Mouse (Mus musculus): Measurements from ENCODE around the gene Ddx52. TPM values are rescaled to one million over a fixed set of nuclear protein-coding genes. Genes with fewer than 3 reads are reported as not detected.

The Ddx52 gene
- total RNA-seq, 2 experiments from 2014 or later: 14.0 to 15.0 TPM

DNA sequence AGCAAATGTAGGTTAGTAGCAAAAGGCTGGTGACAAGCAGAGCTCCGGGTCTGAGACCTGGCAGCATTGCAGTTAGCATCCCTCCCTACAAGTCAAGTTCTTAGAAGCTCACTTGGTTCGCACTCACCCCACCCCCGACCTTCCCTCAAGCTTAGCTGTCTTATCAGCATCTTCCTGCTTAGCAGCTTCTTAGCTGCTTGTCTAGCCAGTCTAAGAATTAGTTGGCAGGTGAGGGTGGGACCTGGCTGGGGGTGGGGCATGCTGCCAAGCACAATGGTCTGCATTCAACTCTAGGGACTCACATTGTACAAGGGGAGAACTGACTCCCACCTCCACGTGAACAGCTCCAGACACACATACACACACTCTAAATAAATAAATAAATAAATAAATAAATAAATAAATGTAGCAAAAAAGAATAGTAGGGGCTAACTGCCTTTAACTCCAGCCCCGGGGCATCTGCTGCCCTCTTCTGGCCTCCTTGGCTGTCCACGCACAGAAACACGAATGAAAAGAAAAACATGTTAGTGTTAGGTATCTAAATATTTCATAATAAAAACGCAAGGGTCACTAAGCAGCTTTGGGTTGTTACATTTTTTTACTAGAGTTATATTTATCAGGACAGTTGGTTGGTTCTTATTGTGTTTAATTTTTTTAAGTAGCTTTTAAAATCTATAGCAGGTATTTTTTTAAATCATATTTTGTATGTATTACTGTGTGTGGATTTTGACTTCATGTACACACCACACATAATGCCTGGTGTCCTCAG lies 25.8 kb downstream of the Ddx52 start:
- no peak for DNase-seq (ENCODE audit: low spot score in 2 of 2)

DNA sequence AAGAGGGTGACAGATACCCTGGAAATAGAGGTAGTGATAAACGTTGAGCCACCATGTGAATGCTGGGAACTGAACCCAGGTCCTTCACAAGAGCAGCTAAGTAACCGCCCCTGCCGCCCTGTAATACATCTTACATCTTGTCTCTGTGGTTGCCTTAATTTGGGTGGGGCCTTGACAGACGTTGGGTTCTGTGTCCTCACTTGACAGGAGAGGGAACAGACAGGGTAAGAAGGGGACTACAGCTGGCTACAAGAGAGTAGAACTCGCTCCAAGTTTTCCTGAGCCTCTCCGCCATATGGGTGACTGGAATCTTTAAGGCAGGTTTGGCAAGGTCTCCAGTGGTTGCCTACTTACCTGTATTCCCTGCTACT lies 26.3 kb downstream of the Ddx52 start:
- no peak for DNase-seq (ENCODE audit: low spot score in 2 of 2)

GRCm38 (mm10) chr11:83969040-83969439 lies 27.2 kb downstream of the Ddx52 start:
- DNase-seq (ENCODE audit: low spot score in 2 of 2): no peak

GRCm38 (mm10) chr11:83974561-83975346 lies 32.9 kb downstream of the Ddx52 start:
- no peak for DNase-seq (ENCODE audit: low spot score in 2 of 2)

DNA sequence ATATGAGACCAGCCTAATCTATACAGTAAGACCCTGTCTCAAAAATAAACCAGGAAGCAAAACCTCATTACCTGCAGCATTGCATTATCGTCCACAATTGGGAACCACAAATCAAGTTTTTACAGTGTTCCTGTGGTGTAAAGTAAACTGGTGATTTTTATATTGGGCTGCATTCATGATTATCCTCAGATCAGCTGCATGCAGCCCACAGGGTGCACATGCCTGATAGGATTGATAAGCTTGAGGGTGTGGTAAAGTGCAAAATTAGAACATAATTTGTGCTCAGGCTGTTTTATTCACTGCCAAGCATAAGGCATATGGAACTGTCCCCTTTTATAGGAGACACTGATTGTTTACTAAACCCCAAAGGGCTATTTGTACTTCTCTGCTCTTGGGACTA lies 33.6 kb downstream of the Ddx52 start:
- no peak for DNase-seq (ENCODE audit: low spot score in 2 of 2)

DNA sequence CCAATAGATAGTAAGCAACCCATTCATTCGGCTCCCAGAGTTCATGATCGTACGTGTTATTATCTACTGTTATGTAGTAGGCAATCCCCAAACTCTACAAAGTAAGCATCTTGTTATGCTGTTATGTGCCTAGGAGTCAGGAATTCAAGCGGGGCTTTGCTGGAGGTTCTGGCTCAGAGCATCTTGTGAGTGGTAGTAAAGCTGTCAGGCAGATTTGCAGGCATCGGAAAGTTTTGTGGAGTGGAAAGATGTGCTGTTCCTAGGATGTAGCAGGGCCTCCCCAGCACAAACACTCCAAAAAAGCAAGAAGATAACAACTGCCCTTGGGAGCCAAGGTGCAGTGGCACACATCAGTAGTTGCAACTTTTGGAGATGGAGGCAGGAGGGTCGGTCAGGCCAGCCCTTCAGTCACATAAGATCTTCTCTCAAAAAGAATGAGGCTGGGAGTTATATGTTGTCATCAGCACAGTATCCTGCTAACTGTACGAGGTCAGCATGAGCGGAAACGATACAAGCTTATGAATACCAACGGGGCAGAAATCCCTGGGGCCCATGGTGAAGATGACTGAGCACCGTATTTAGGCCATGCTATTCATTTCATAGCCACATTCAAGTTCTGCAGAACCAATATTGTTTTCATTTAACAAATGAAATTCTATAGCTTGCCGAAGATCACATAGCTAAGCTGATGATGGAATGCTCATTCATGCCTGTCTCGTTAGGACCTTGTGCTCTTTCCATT lies 34.5 kb downstream of the Ddx52 start:
- no peak for DNase-seq (ENCODE audit: low spot score in 2 of 2)

DNA sequence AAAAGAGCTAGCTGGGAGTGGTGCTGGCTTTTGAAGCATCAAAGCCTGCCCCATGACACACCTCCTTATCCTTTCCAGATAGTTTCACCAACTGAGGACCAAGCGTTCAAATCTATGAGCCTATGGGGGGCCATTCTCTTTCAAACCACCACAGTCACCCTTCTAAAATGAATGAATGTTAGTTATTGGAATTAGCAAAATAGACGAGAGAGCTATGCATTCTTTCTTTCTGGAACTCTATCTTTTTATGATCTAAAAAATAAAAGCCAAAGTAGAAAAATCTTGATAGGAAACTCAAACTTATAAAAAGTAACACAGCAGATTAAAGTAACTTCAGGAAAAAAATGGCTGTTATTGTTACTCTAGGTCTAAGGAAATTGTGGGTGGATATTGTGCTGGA lies 35.9 kb downstream of the Ddx52 start:
- no peak for DNase-seq (ENCODE audit: low spot score in 2 of 2)

DNA sequence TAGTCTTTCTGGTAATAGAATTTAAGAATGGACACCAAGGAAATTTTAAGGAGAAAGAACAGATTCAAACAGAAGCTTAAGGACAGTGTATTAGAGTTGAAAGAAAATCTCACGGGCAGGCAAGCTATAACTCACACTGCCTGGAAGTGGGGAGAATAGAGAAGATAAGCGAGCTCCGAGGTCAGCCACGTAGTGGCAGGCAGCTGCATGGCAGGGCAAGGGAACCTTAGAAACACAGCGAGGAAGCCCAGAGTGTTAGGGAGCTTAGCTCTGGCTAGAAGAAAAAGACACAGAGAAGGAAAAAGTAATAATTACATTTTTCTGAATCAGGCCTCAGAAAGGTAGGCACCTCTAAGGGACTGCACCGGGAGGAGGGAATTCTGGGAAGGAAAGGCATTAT lies 38.1 kb downstream of the Ddx52 start:
- no peak for DNase-seq (ENCODE audit: low spot score in 2 of 2)

DNA sequence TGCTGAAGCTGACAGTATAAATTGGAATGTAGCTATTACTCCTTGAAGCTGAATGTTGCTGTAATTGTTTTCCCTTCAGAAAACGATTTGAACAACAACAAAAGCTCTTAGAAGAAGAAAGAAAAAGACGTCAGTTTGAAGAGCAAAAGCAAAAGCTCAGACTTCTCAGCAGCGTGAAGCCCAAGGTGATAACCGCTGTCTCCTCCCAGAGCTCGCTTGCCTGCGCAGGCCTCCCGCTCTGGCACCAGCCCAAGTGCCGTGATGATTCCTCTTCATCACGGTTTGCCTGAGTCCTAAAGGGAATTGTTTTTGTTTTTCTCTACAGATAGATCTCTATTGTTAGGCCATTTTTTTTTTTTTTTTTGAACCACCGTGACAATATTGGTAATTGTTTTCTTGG lies 39.5 kb downstream of the Ddx52 start:
- no peak for DNase-seq (ENCODE audit: low spot score in 2 of 2)

GRCm38 (mm10) chr11:83991701-83992100 lies 49.8 kb downstream of the Ddx52 start:
- no peak for DNase-seq (ENCODE audit: low spot score in 2 of 2)

GRCm38 (mm10) chr11:83993428-83993827 lies 51.6 kb downstream of the Ddx52 start:
- DNase-seq (ENCODE audit: low spot score in 2 of 2): no peak

DNA sequence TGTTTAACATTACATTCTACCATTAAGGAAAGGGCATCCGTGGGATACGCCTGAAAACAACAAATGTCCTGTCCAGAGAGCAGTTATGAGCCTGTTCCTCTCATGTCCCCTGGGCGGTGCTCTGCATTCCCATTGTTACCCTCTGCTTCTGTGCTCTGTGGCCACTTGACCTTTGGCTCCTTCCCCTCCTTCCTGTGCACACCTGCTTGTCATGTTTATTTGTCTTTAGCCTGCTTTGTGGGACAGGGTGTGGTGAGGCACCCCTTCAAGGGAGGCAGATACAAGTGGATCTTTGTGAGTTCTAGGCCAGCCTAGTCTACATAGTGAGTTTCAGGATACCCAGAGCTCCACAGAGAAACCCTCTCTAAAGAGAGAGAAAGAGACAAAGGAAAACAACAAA lies 52.6 kb downstream of the Ddx52 start:
- no peak for DNase-seq (ENCODE audit: low spot score in 2 of 2)

DNA sequence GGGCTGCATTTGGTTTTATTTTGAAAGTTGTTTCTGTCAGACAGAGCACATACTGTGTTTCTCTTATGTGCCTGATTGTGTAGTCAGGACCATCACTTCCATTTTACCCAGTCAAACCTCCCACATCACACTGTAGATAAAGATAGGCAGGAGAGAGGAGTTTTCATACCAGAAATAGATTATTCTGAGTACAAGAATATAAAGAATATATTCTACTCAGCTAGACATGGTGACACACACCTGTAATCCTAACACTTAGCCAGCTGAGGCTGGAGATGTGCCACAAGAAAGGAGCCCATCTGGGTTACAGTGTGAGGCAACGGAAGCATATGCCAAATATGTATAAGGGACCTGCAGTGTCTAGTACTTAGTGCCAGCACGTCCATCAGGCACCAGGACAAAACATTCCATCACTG lies 53.7 kb downstream of the Ddx52 start:
- peak; percentile 54 to 55 for DNase-seq (ENCODE audit: low spot score in 2 of 2)

GRCm38 (mm10) chr11:83997171-83997868 lies 55.5 kb downstream of the Ddx52 start:
- no peak for DNase-seq (ENCODE audit: low spot score in 2 of 2)

GRCm38 (mm10) chr11:83998993-83999392 lies 57.1 kb downstream of the Ddx52 start:
- DNase-seq (ENCODE audit: low spot score in 2 of 2): no peak

GRCm38 (mm10) chr11:83999411-83999915 lies 57.6 kb downstream of the Ddx52 start:
- DNase-seq (ENCODE audit: low spot score in 2 of 2): no peak

DNA sequence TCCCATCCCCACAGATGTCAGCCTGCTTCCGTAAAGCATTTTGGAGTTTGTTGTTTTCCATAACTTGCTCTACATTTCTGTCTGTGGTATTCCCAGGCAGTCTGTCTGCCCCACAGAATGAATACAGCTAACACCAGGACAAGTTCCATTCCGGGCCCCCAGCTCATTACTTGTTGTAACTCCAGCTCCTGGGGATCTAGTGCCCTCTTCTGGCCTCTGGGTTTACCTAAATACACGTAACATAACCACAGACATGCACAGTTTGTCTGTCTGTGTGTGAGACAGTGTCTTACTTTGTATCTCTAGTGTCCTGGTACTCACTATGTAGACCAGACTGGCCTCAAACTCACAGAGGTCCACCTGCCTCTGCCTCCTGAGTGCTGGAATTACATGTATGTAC lies 59.4 kb downstream of the Ddx52 start:
- no peak for DNase-seq (ENCODE audit: low spot score in 2 of 2)

GRCm38 (mm10) chr11:84003986-84004385 lies 62.1 kb downstream of the Ddx52 start:
- DNase-seq (ENCODE audit: low spot score in 2 of 2): peak in 1 of 2 experiments; percentile 10

- DNase-seq (ENCODE audit: low spot score in 2 of 2): no peak
These were observed 67.1 kb downstream of the Ddx52 start for GRCm38 (mm10) chr11:84009001-84009400.

GRCm38 (mm10) chr11:84010411-84010810 lies 68.5 kb downstream of the Ddx52 start:
- DNase-seq (ENCODE audit: low spot score in 2 of 2): no peak

GRCm38 (mm10) chr11:84011050-84011449 lies 69.2 kb downstream of the Ddx52 start:
- no peak for DNase-seq (ENCODE audit: low spot score in 2 of 2)
